Mouse (Mus musculus) limb, embryonic 14.5 days (tissue): ENCODE data around the gene App. TPM values are rescaled to one million over a fixed set of nuclear protein-coding genes. Genes with fewer than 3 reads are reported as not detected.

Experiments
- ATAC-seq: fragments of 200-750 bp; cut with Nextera tagmentation; 2 replicates; pipeline ENCODE4 v1.8.0; 2017; ENCODE audit warnings: low read depth, moderate number of reproducible peaks, moderate TSS enrichment; ENCODE audit not compliant: low FRiP score
- DNase-seq: peaks from one replicate; pipeline ENCODE4 v3.0.0-alpha.2; 2015; ENCODE audit warnings: low spot score
- H3K27ac ChIP-seq: fragments of 300-500 bp; sonication (generic); replicated peaks from 2 replicates; pipeline ENCODE4 v1.5.1; 2014; ENCODE audit warnings: low read depth, mild to moderate bottlenecking, low read length, moderate library complexity, mixed read lengths
- H3K27me3 ChIP-seq: fragments of 300-500 bp; sonication (generic); 2 replicates; pipeline ENCODE4 v1.6.1; 2014; ENCODE audit warnings: low read length, mixed read lengths; ENCODE audit not compliant: control insufficient read depth, insufficient read depth
- H3K36me3 ChIP-seq: fragments of 300-500 bp; sonication (generic); 2 replicates; pipeline ENCODE4 v1.6.1; 2014; ENCODE audit warnings: mild to moderate bottlenecking, low read length, moderate library complexity, mixed read lengths; ENCODE audit not compliant: control insufficient read depth, insufficient read depth
- H3K4me1 ChIP-seq: fragments of 300-500 bp; sonication (generic); 2 replicates; pipeline ENCODE4 v1.6.1; 2014; ENCODE audit warnings: antibody characterized with exemption, low read length, mixed read lengths; ENCODE audit not compliant: control insufficient read depth, insufficient read depth
- H3K4me2 ChIP-seq: fragments of 300-500 bp; sonication (generic); replicated peaks from 2 replicates; pipeline ENCODE4 v1.6.1; 2014; ENCODE audit warnings: low read depth, mild to moderate bottlenecking, low read length, moderate library complexity; ENCODE audit not compliant: severe bottlenecking
- H3K4me3 ChIP-seq: fragments of 300-500 bp; sonication (generic); replicated peaks from 2 replicates; pipeline ENCODE4 v1.5.1; 2014; ENCODE audit warnings: low read length
- H3K9ac ChIP-seq: fragments of 300-500 bp; sonication (generic); 2 replicates; pipeline ENCODE4 v1.6.1; 2014; ENCODE audit warnings: mild to moderate bottlenecking, low read depth, low read length, moderate library complexity; ENCODE audit not compliant: severe bottlenecking
- H3K9me3 ChIP-seq: fragments of 300-500 bp; sonication (generic); 2 replicates; pipeline ENCODE4 v1.6.1; 2016; ENCODE audit warnings: low read length; ENCODE audit not compliant: control insufficient read depth
- POLR2A ChIP-seq: fragments of 200-500 bp; IDR thresholded peaks from 2 replicates; pipeline ENCODE4 v1.8.0; 2012; ENCODE audit warnings: inconsistent platforms, mild to moderate bottlenecking, moderate library complexity, borderline replicate concordance; ENCODE audit not compliant: insufficient read depth, insufficient read length; ENCODE audit errors: extremely low read depth
- WGBS: fragments of 180-500 bp; shearing (Covaris S2); extraction: QIAGEN DNeasy Blood & Tissue Kit; methylation state at CpG from one replicate; pipeline ENCODE4 v1.1.7; 2014; 5-methylcytosine and 5-hydroxymethylcytosine counted together
- polyA plus RNA-seq, 2 experiments: library from polyadenylated mRNA; depleted of rRNA in 1 of 2; stranded (reverse) in 1 of 2; unstranded in 1 of 2; fragments of >200 nt; fragmentation: Nextera tagmentation in 1 of 2; extraction: Ambion mirVana in 1 of 2; gene quantifications; 2 replicates each; pipeline versions ENCODE4 v1.2.1 to v1.2.3; 2012 to 2014

Gene App
- polyA plus RNA-seq, 2 experiments: 206 to 326 TPM

- no peak overlapping the region for H3K4me2 ChIP-seq
- H3K4me1 ChIP-seq: 0 out of 2 replicates have a peak, but pooled peaks cover 8% of the 10 kb centered on the region
- peaks cover 5% of the 10 kb centered on the region; the same call in 1 of the 2 replicates for H3K36me3 ChIP-seq
- H3K27ac ChIP-seq: no peak overlapping the region
- no peak for TF ChIP-seq POLR2A
- no peak overlapping the region for H3K9ac ChIP-seq
- H3K4me3 ChIP-seq: no peak overlapping the region
- H3K9me3 ChIP-seq: no peaks in the 10 kb centered on the region
- DNase-seq: no peak
- no peak for ATAC-seq
- 71% methylated on average over 10 of the region's 10 CpGs for WGBS
- no peaks in the 10 kb centered on the region for H3K27me3 ChIP-seq
Observed at GRCm38 (mm10) chr16:85088126-85088525, 85.4 kb downstream of the App start.

- H3K9ac ChIP-seq: no peak overlapping the region
- no peak for TF ChIP-seq POLR2A
- no peaks in the 10 kb centered on the region for H3K9me3 ChIP-seq
- H3K4me1 ChIP-seq: 0 out of 2 replicates have a peak, but pooled peaks cover 6% of the 10 kb centered on the region
- H3K27ac ChIP-seq: no peak overlapping the region
- no peak overlapping the region for H3K4me2 ChIP-seq
- WGBS: 87% methylated on average over 14 of the region's 14 CpGs
- no peaks in the 10 kb centered on the region for H3K27me3 ChIP-seq
- DNase-seq: no peak
- ATAC-seq: no peak
- H3K36me3 ChIP-seq: peaks cover 19% of the 10 kb centered on the region
- no peak overlapping the region for H3K4me3 ChIP-seq
Observed at GRCm38 (mm10) chr16:85086303-85086702, 87.3 kb downstream of the App start.

- no peak for TF ChIP-seq POLR2A
- Histone ChIP-seq H3K27ac (no peak overlapping the region), H3K27me3 (no peaks in the 10 kb centered on the region), H3K9me3 (no peaks in the 10 kb centered on the region), H3K4me2 (no peak overlapping the region), H3K4me3 (no peak overlapping the region), H3K4me1 (0 out of 2 replicates have a peak, but pooled peaks cover 4% of the 10 kb centered on the region), H3K36me3 (peaks cover 20% of the 10 kb centered on the region), H3K9ac (no peak overlapping the region)
- DNase-seq: no peak
- no peak for ATAC-seq
- 63% methylated on average over 6 of the region's 6 CpGs for WGBS
Observed at GRCm38 (mm10) chr16:85085902-85086301, 87.7 kb downstream of the App start.

- Histone ChIP-seq H3K9ac (no peak overlapping the region), H3K27ac (no peak overlapping the region), H3K4me1 (no peaks in the 10 kb centered on the region), H3K9me3 (no peaks in the 10 kb centered on the region), H3K36me3 (peaks cover 37% of the 10 kb centered on the region), H3K4me3 (no peak overlapping the region), H3K27me3 (no peaks in the 10 kb centered on the region), H3K4me2 (no peak overlapping the region)
- WGBS: 96% methylated on average over 1 of the region's 1 CpGs
- no peak for DNase-seq
- ATAC-seq: no peak
- no peak for TF ChIP-seq POLR2A
Observed at GRCm38 (mm10) chr16:85084152-85084551, 89.4 kb downstream of the App start.

- H3K27ac ChIP-seq: no peak overlapping the region
- no peak overlapping the region for H3K4me3 ChIP-seq
- H3K4me2 ChIP-seq: no peak overlapping the region
- 78% methylated on average over 2 of the region's 2 CpGs for WGBS
- no peak for DNase-seq
- ATAC-seq: no peak
- H3K27me3 ChIP-seq: no peaks in the 10 kb centered on the region
- no peaks in the 10 kb centered on the region for H3K9me3 ChIP-seq
- peaks cover 59% of the 10 kb centered on the region for H3K36me3 ChIP-seq
- H3K4me1 ChIP-seq: no peaks in the 10 kb centered on the region
- no peak for TF ChIP-seq POLR2A
- no peak overlapping the region for H3K9ac ChIP-seq
Observed at GRCm38 (mm10) chr16:85075330-85075729, 98.2 kb downstream of the App start.

GRCm38 (mm10) chr16:85074889-85075288 lies 98.7 kb downstream of the App start:
- Histone ChIP-seq H3K36me3 (peaks cover 54% of the 10 kb centered on the region), H3K4me3 (no peak overlapping the region)
- no peak for TF ChIP-seq POLR2A

More at GRCm38 (mm10) chr16:85074889-85075288, 98.7 kb downstream of the App start:
- Histone ChIP-seq H3K27me3 (no peaks in the 10 kb centered on the region), H3K27ac (no peak overlapping the region), H3K4me2 (no peak overlapping the region), H3K4me1 (no peaks in the 10 kb centered on the region), H3K9me3 (no peaks in the 10 kb centered on the region), H3K9ac (no peak overlapping the region)
- ATAC-seq (no peak), DNase-seq (no peak)
- WGBS: 57% methylated on average over 6 of the region's 6 CpGs
